Mouse (Mus musculus): ENCODE measurements at regions not wholly inside any gene's neighbourhood (a gene's known extent, or its start where the extent isn't known, plus 50 kb on each side); places are given as distances from the start of the nearest gene placed in this dataset.

DNA sequence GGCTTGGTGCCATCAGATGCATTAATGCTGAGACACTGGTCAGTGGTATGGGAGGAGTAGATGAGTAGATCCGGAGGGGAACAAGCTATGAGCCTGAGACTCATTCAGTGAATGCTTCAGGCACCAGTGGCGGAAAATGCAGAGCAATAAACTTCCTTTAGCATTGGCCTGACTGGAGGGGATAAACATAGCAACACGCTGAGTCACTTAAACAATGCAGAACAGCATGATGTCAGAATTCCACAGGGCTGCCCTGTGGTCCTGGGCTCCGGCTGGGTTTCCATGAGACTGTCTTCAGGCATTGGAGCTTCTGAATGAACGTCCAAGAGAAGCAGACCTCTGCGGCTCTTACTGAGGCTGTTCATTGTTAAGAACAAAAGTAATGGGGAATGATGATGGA lies 145.4 kb upstream of the Gm10181 start:
- DNase-seq: no peak

DNA sequence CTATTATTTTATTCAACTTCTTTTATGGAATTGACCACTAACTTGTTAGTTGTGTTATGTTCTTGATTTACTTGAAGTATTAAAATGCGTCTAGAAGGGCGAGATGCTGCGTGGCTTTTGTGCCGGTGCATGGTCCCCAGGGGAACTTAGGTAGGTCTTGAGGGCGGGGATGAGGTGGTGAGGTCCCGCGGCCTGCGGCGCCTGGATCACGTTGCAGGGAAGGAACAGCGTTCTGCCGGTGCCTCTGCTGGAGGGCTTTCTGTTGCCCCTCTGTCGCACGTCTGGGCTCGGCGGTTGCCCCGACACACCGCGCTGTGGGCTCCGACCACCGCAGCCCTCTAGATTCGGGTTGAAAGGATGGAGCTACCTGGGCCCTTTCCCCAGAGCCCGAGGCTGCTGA lies 136.7 kb upstream of the Gm10181 start:
- DNase-seq: no peak

- peak; percentile 21 to 34 for DNase-seq
Measured at GRCm38 (mm10) chr9:24955641-24956040, 133.6 kb upstream of the Gm10181 start.

- no peak for DNase-seq
Measured at GRCm38 (mm10) chr9:24956566-24956965, 132.7 kb upstream of the Gm10181 start.

DNA sequence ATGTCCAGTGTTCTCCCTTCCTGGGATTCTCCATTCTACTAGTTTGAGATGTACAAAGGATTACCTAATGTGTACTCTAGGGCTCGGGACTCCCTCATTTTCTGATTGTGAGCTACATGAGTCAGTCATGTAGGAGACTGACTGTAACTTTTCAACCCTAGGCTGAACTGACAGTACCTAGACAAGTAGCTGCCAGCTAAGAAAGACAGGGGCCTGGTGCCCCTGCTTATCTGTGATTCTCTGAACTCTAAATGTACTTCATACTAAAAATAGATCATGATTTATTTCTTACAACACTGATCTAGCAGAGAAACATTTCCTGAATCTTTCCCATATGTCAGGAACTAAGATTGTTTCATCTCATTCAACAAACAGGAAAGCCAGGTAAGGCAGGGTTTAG lies 125.9 kb upstream of the Gm10181 start:
- DNase-seq: no peak

DNA sequence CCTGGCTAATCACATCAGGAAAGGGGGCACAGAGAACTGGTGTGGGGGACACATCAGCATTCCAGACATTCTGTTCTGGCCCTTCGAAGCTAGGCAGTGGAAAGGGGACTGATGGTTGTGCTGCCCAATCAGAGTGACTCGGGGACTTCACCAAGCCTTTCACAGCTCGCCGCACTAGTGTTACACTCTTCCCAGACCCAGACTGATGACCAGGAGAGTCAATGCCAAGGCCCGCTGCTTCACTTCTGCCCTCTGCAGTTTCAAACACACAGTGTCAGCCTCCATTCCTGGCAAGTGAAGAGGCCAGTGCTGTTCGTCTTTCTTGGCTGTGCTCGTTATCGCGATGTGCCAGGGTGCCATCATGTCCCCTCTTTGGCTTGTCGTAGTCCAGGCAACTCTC lies 121.7 kb upstream of the Gm10181 start:
- DNase-seq: peak; percentile 72 to 76

DNA sequence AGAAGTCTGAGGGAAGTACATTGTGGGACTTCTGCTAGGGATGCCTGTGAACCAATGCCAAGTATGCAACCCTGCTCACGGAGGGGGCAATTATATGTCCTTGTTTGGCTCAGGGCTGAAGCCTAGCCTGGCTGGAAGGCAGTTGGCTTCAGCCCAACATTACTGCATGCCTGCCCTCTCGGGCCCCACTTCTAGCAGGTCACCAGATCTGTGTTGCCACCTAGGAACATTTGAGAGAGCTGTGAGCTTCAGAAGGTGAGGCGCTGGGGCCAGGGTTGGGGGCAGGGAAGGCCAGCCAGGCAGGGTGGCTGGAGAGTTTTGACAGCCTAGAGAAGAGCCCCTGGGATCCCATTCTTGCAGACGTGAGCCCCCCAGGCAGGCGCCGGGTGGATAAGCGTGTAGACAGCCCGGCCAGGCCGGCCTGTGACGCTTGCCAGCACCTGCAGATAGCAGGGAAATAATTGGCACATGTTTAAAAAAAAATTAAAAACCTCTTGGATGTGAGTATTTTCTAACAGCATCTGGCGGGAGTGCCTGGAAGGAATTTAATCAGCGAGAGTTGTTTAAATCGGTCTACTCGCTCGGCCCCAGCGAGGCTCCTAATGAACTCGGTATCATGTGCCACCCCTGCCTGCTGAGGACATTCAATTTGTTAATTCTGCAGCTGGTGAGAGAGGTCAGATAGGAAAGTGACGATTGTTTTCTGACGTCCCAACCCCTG lies 115.0 kb upstream of the Gm10181 start:
- peak; percentile 44 to 45 for DNase-seq

GRCm38 (mm10) chr9:24982796-24983195 lies 106.4 kb upstream of the Gm10181 start:
- peak in 1 of 2 experiments; percentile 12 for DNase-seq

DNA sequence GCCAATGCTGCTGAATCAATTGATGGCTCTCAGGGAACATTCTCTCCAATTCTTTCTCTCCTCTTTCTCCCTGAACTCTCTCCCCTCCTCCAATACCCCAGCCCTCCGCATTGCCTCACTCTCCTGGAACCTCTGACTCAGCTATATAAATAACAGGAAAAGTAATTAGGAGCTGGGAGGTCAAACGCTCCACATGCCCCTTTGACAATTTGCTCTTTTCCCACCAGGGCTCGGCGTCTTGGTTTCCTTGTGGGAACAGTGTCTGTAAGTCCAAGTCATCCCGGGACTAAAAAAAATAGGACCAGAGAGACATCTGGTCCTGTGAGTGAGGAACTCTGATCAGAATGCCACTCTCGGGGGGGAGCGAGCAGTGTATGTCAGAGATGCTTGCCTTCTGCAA lies 94.7 kb upstream of the Gm10181 start:
- DNase-seq: no peak

DNA sequence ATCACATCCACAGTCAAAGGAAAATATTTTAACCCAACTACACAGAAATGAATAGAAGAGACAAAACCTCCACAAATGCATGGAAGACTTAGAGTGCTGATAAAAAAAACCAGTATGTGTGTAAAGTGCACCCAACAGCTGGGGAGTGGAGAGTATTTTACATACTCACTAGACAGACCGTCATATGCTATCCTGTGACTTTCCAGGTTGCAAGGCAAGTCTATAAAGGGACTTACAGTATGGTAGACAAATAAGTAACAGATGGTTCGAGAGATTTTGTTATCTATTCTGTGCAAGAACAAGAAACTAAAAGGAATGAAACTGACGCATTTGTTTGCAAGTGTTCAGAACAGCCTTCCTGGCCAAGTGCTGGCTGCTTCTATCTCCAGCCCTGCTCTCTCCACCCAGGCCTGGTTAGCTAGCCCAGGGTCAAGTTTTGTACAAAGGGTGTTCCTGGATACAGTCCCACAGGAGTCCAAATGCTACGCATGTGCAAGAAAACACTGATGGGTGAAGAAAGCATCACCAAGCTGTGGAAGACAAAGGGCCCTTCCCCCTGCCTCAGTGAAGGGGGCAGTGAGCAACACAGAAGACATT lies 68.0 kb upstream of the Gm10181 start:
- DNase-seq: no peak

- no peak for DNase-seq
Measured at GRCm38 (mm10) chr9:25022439-25022838, 66.8 kb upstream of the Gm10181 start.

DNA sequence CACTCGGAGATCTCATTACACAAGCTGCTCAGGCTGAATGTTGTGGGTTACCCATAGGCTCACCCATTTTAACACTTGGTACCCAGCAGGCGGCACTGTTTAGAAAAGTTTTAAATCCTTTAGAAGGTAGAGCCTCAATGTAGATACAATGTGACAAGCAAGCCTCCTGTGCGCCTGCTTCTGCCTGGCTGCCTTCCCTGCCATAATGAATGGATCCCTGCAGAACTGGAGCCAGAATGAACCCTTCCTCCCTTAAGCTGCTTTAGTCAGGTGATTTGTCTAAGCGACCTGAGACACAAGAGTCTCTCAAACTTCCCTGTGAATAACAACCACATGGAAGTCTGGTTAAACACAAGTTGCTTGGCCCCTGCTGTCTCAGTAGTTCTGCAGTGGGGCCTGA lies 64.7 kb upstream of the Gm10181 start:
- DNase-seq: no peak

- peak; percentile 74 to 82 for DNase-seq
Measured at GRCm38 (mm10) chr9:25027581-25027980, 61.6 kb upstream of the Gm10181 start.

DNA sequence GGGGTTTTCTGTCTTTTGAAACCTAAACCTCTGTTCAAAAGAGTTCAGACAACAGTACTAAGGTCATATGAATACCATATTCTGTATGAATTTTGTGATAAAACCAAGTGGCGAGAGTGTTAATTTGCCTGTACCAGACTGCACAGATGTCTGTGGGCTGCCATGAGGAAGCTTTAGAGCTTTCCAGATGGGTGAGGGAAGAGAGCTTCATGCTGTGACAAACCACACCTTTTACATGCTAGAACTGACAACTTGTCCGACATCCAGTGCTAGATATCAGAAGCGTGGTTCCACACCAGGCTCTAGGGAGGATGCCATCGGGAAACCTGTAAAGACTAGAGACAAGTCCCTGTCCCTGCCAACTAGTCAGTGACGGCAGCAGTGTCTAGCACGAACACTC lies 60.9 kb upstream of the Gm10181 start:
- no peak for DNase-seq

GRCm38 (mm10) chr9:25031466-25031865 lies 57.8 kb upstream of the Gm10181 start:
- no peak for DNase-seq
